Mouse (Mus musculus) kidney, embryonic 15.5 days (tissue): ENCODE measurements around the gene Chn2. TPM values are rescaled to one million over a fixed set of nuclear protein-coding genes. Genes with fewer than 3 reads are reported as not detected.

Experiments
- ATAC-seq: fragments of 200-750 bp; cut with Nextera tagmentation; replicated peaks from 2 replicates; pipeline ENCODE4 v1.8.0; 2017; ENCODE audit warnings: moderate TSS enrichment; ENCODE audit not compliant: low FRiP score
- H3K27ac ChIP-seq: fragments of 300-500 bp; sonication (generic); 2 replicates; pipeline ENCODE4 v1.5.1; 2015; ENCODE audit warnings: mild to moderate bottlenecking, inconsistent platforms
- H3K27me3 ChIP-seq: fragments of 300-500 bp; sonication (generic); 2 replicates; pipeline ENCODE4 v1.6.1; 2015; ENCODE audit warnings: inconsistent platforms
- H3K36me3 ChIP-seq: fragments of 300-500 bp; sonication (generic); 2 replicates; pipeline ENCODE4 v1.6.1; 2015; ENCODE audit warnings: inconsistent platforms
- H3K4me1 ChIP-seq: fragments of 300-500 bp; sonication (generic); 2 replicates; pipeline ENCODE4 v1.6.1; 2015; ENCODE audit warnings: inconsistent platforms
- H3K4me2 ChIP-seq: fragments of 300-500 bp; sonication (generic); 2 replicates; pipeline ENCODE4 v1.6.1; 2015; ENCODE audit warnings: moderate library complexity, mild to moderate bottlenecking, inconsistent platforms
- H3K4me3 ChIP-seq: fragments of 300-500 bp; sonication (generic); replicated peaks from 2 replicates; pipeline ENCODE4 v1.5.1; 2015; ENCODE audit warnings: mild to moderate bottlenecking, inconsistent platforms
- H3K9ac ChIP-seq: fragments of 300-500 bp; sonication (generic); 2 replicates; pipeline ENCODE4 v1.6.1; 2015; ENCODE audit warnings: mild to moderate bottlenecking, inconsistent platforms
- H3K9me3 ChIP-seq: fragments of 300-500 bp; sonication (generic); replicated peaks from 2 replicates; pipeline ENCODE4 v1.6.1; 2016; ENCODE audit warnings: inconsistent platforms
- WGBS: fragments of 180-500 bp; shearing (Covaris S2); methylation state at CpG from one replicate; pipeline ENCODE4 v1.1.7; 2015; ENCODE audit warnings: mixed read lengths; 5-methylcytosine and 5-hydroxymethylcytosine counted together
- polyA plus RNA-seq: library from polyadenylated mRNA; unstranded; fragments of >200 nt; fragmentation: Nextera tagmentation; extraction: Ambion mirVana; gene quantifications from 2 replicates; pipeline ENCODE4 v1.2.1, GENCODE M21; 2015

Chn2 gene
- polyA plus RNA-seq, 1 experiment from 2014 or later = 15.5 TPM

- Histone ChIP-seq H3K4me1 (peaks cover 14% of the 10 kb centered on the region), H3K27me3 (0 out of 2 replicates have a peak, but pooled peaks cover 2% of the 10 kb centered on the region), H3K36me3 (no peaks in the 10 kb centered on the region), H3K4me2 (no peak overlapping the region), H3K4me3 (no peak overlapping the region), H3K27ac (no peak overlapping the region), H3K9ac (no peak overlapping the region), H3K9me3 (no peaks in the 10 kb centered on the region)
- 86% methylated on average over 5 of the region's 5 CpGs for WGBS
- no peak for ATAC-seq
Observed at GRCm38 (mm10) chr6:54023846-54024245, 15.5 kb upstream of the Chn2 start.

- Histone ChIP-seq H3K9me3 (no peaks in the 10 kb centered on the region), H3K36me3 (no peaks in the 10 kb centered on the region), H3K4me2 (no peak overlapping the region), H3K9ac (no peak overlapping the region), H3K4me3 (no peak overlapping the region), H3K27ac (no peak overlapping the region), H3K4me1 (0 out of 2 replicates have a peak, but pooled peaks cover 4% of the 10 kb centered on the region), H3K27me3 (peaks cover 13% of the 10 kb centered on the region; the same call in 1 of the 2 replicates)
- no peak for ATAC-seq
- 27% methylated on average over 1 of the region's 1 CpGs for WGBS
Observed at GRCm38 (mm10) chr6:54028706-54029105, 10.6 kb upstream of the Chn2 start.

- Histone ChIP-seq H3K36me3 (no peaks in the 10 kb centered on the region), H3K27ac (no peak overlapping the region), H3K9ac (no peak overlapping the region), H3K4me2 (no peak overlapping the region), H3K27me3 (peaks cover 17% of the 10 kb centered on the region; the same call in 1 of the 2 replicates), H3K4me1 (peaks cover 17% of the 10 kb centered on the region), H3K4me3 (no peak overlapping the region), H3K9me3 (no peaks in the 10 kb centered on the region)
- ATAC-seq = no peak
Observed at GRCm38 (mm10) chr6:54030351-54030750, 9.0 kb upstream of the Chn2 start.

- no peak overlapping the region for H3K4me3 ChIP-seq
- H3K9ac ChIP-seq = no peak overlapping the region
- no peaks in the 10 kb centered on the region for H3K9me3 ChIP-seq
- peaks cover 17% of the 10 kb centered on the region for H3K4me1 ChIP-seq
- H3K4me2 ChIP-seq = no peak overlapping the region
- 72% methylated on average over 3 of the region's 3 CpGs for whole genome bisulfite sequencing
- H3K36me3 ChIP-seq = no peaks in the 10 kb centered on the region
- no peak overlapping the region for H3K27ac ChIP-seq
- ATAC-seq = no peak
- H3K27me3 ChIP-seq = peaks cover 15% of the 10 kb centered on the region; the same call in 1 of the 2 replicates
Observed at GRCm38 (mm10) chr6:54030776-54031175, 8.6 kb upstream of the Chn2 start.

- WGBS = 4% methylated on average over 9 of the region's 9 CpGs
Observed at GRCm38 (mm10) chr6:54034471-54034870, 4.9 kb upstream of the Chn2 start.

GRCm38 (mm10) chr6:54035548-54035947 lies 3.8 kb upstream of the Chn2 start:
- H3K36me3 ChIP-seq = no peaks in the 10 kb centered on the region
- ATAC-seq = no peak
- H3K27ac ChIP-seq = no peak overlapping the region
- peaks cover 42% of the 10 kb centered on the region for H3K27me3 ChIP-seq
- no peak overlapping the region for H3K4me2 ChIP-seq
- no peak overlapping the region for H3K9ac ChIP-seq
- no peaks in the 10 kb centered on the region for H3K9me3 ChIP-seq
- peaks cover 28% of the 10 kb centered on the region for H3K4me1 ChIP-seq
- no peak overlapping the region for H3K4me3 ChIP-seq
- WGBS = 60% methylated on average over 3 of the region's 3 CpGs

More at GRCm38 (mm10) chr6:54034471-54034870, 4.9 kb upstream of the Chn2 start:
- H3K4me3 ChIP-seq = no peak overlapping the region
- H3K9ac ChIP-seq = no peak overlapping the region
- H3K9me3 ChIP-seq = no peaks in the 10 kb centered on the region
- H3K27ac ChIP-seq = no peak overlapping the region
- peaks cover 21% of the 10 kb centered on the region for H3K4me1 ChIP-seq
- peaks cover 37% of the 10 kb centered on the region for H3K27me3 ChIP-seq
- no peaks in the 10 kb centered on the region for H3K36me3 ChIP-seq
- ATAC-seq = no peak; the same call in 1 of the 2 replicates
- H3K4me2 ChIP-seq = peak overlapping the region; percentile 50

GRCm38 (mm10) chr6:54038866-54039265 lies 488 bp upstream of the Chn2 start:
- H3K4me3 ChIP-seq = peak overlapping the region; percentile 58
- H3K4me1 ChIP-seq = peaks cover 34% of the 10 kb centered on the region
- peak overlapping the region; percentile 86; the same call in 1 of the 2 replicates for H3K27ac ChIP-seq
- peaks cover 53% of the 10 kb centered on the region for H3K27me3 ChIP-seq
- ATAC-seq = no peak
- H3K4me2 ChIP-seq = peak overlapping the region; percentile 98
- H3K36me3 ChIP-seq = no peaks in the 10 kb centered on the region
- H3K9me3 ChIP-seq = no peaks in the 10 kb centered on the region
- WGBS = 13% methylated on average over 10 of the region's 10 CpGs
- peak overlapping the region; percentile 76 for H3K9ac ChIP-seq

- Histone ChIP-seq H3K27me3 (peaks cover 51% of the 10 kb centered on the region), H3K27ac (peak overlapping the region; percentile 86), H3K9ac (peak overlapping the region; percentile 76), H3K36me3 (no peaks in the 10 kb centered on the region), H3K4me3 (peak overlapping the region; percentile 58), H3K4me1 (peaks cover 25% of the 10 kb centered on the region), H3K9me3 (no peaks in the 10 kb centered on the region), H3K4me2 (peak overlapping the region; percentile 98)
- under 1% methylated on average over 62 of the region's 62 CpGs for WGBS
- ATAC-seq = peak; percentile 76
Observed at GRCm38 (mm10) chr6:54039805-54040447, 572 bp downstream of the Chn2 start.

- WGBS = 18% methylated on average over 9 of the region's 9 CpGs
- Histone ChIP-seq H3K4me2 (peak overlapping the region; percentile 98), H3K9ac (peak overlapping the region; percentile 76), H3K4me1 (peaks cover 21% of the 10 kb centered on the region), H3K27me3 (peaks cover 51% of the 10 kb centered on the region), H3K4me3 (peak overlapping the region; percentile 58), H3K36me3 (no peaks in the 10 kb centered on the region), H3K27ac (peak overlapping the region; percentile 86), H3K9me3 (no peaks in the 10 kb centered on the region)
- no peak for ATAC-seq
Observed at GRCm38 (mm10) chr6:54040448-54040844, 1.1 kb downstream of the Chn2 start.

GRCm38 (mm10) chr6:54041386-54042043 lies 2.2 kb downstream of the Chn2 start:
- 28% methylated on average over 13 of the region's 13 CpGs for WGBS
- H3K4me3 ChIP-seq = peak overlapping the region; percentile 58; the same call in 1 of the 2 replicates
- no peaks in the 10 kb centered on the region for H3K9me3 ChIP-seq
- H3K36me3 ChIP-seq = no peaks in the 10 kb centered on the region
- peak overlapping the region; percentile 98 for H3K4me2 ChIP-seq
- peaks cover 51% of the 10 kb centered on the region for H3K27me3 ChIP-seq
- peaks cover 25% of the 10 kb centered on the region for H3K4me1 ChIP-seq
- no peak overlapping the region for H3K9ac ChIP-seq
- ATAC-seq = no peak
- no peak overlapping the region for H3K27ac ChIP-seq

- Histone ChIP-seq H3K9me3 (no peaks in the 10 kb centered on the region), H3K27me3 (peaks cover 49% of the 10 kb centered on the region), H3K9ac (no peak overlapping the region), H3K36me3 (no peaks in the 10 kb centered on the region), H3K4me2 (peak overlapping the region; percentile 98; the same call in 1 of the 2 replicates), H3K27ac (no peak overlapping the region), H3K4me1 (peaks cover 25% of the 10 kb centered on the region), H3K4me3 (no peak overlapping the region)
- WGBS = 78% methylated on average over 1 of the region's 1 CpGs
- no peak for ATAC-seq
Observed at GRCm38 (mm10) chr6:54042142-54042541, 2.8 kb downstream of the Chn2 start.

GRCm38 (mm10) chr6:54043536-54043935 lies 4.2 kb downstream of the Chn2 start:
- no peak overlapping the region for H3K9ac ChIP-seq
- H3K4me3 ChIP-seq = no peak overlapping the region
- H3K4me2 ChIP-seq = no peak overlapping the region
- H3K36me3 ChIP-seq = no peaks in the 10 kb centered on the region
- H3K9me3 ChIP-seq = no peaks in the 10 kb centered on the region
- peaks cover 25% of the 10 kb centered on the region for H3K4me1 ChIP-seq
- ATAC-seq = no peak
- H3K27ac ChIP-seq = no peak overlapping the region
- peaks cover 35% of the 10 kb centered on the region for H3K27me3 ChIP-seq
- 86% methylated on average over 5 of the region's 5 CpGs for WGBS
